Mouse (Mus musculus): Measurements from ENCODE around the gene Duoxa2. TPM values are rescaled to one million over a fixed set of nuclear protein-coding genes. Genes with fewer than 3 reads are reported as not detected.
"Not testable (repeated sequence)": the region's sequence is repeated elsewhere in the genome, so short reads cannot be mapped to it uniquely, and the experiment has no call there.

The Duoxa2 gene
- polyA plus RNA-seq, 1 experiment from 2014 or later, result not detected

- Histone ChIP-seq H3K4me2 (no peak overlapping the region), H3K27me3 (replicated peaks) (peaks cover 8% of the 10 kb centered on the region; the same call in 1 of the 2 replicates), H3K4me1 (replicated peaks) (peaks cover 9% of the 10 kb centered on the region; the same call in 1 of the 2 replicates), H3K4me3 (no peak overlapping the region), H3K27ac (ENCODE audit: poor library complexity, severe bottlenecking) (no peak overlapping the region), H3K9me3 (replicated peaks) (no peaks in the 10 kb centered on the region), H3K9ac (no peak overlapping the region), H3K36me3 (no peaks in the 10 kb centered on the region)
- ATAC-seq (ENCODE audit: insufficient number of reproducible peaks, low FRiP score), result peak; percentile 19; the same call in 1 of the 2 replicates
- 59% methylated on average over 3 of the region's 3 CpGs for WGBS
These were observed 35.5 kb downstream of the Duoxa2 start for GRCm38 (mm10) chr2:122334170-122334569.

GRCm38 (mm10) chr2:122337291-122337690 lies 38.6 kb downstream of the Duoxa2 start:
- Histone ChIP-seq H3K27ac (ENCODE audit: poor library complexity, severe bottlenecking) (no peak overlapping the region), H3K9ac (no peak overlapping the region), H3K4me1 (replicated peaks) (peaks cover 9% of the 10 kb centered on the region; the same call in 1 of the 2 replicates), H3K9me3 (replicated peaks) (no peaks in the 10 kb centered on the region), H3K4me2 (peak overlapping the region; percentile 40), H3K36me3 (no peaks in the 10 kb centered on the region), H3K27me3 (replicated peaks) (peaks cover 8% of the 10 kb centered on the region; the same call in 1 of the 2 replicates), H3K4me3 (no peak overlapping the region)
- no peak for ATAC-seq (ENCODE audit: insufficient number of reproducible peaks, low FRiP score)
- 52% methylated on average over 19 of the region's 21 CpGs for WGBS

GRCm38 (mm10) chr2:122345106-122345893 lies 46.6 kb downstream of the Duoxa2 start:
- no peak for ATAC-seq (ENCODE audit: insufficient number of reproducible peaks, low FRiP score)
- Histone ChIP-seq H3K4me2 (no peak overlapping the region), H3K27ac (ENCODE audit: poor library complexity, severe bottlenecking) (no peak overlapping the region), H3K4me1 (replicated peaks) (peaks cover 18% of the 10 kb centered on the region), H3K9me3 (replicated peaks) (no peaks in the 10 kb centered on the region), H3K27me3 (replicated peaks) (no peaks in the 10 kb centered on the region; the same call in none of the 2 replicates), H3K4me3 (no peak overlapping the region), H3K9ac (no peak overlapping the region), H3K36me3 (no peaks in the 10 kb centered on the region)
- 76% methylated on average over 6 of the region's 6 CpGs for WGBS

GRCm38 (mm10) chr2:122346164-122346563 lies 47.5 kb downstream of the Duoxa2 start:
- H3K4me1 ChIP-seq (replicated peaks), result peaks cover 18% of the 10 kb centered on the region
- not testable (repeated sequence) for H3K27ac ChIP-seq (ENCODE audit: poor library complexity, severe bottlenecking); ATAC-seq (ENCODE audit: insufficient number of reproducible peaks, low FRiP score); H3K4me3 ChIP-seq; H3K4me2 ChIP-seq; H3K9ac ChIP-seq; H3K36me3 ChIP-seq; H3K27me3 ChIP-seq (replicated peaks); H3K9me3 ChIP-seq (replicated peaks)
- 77% methylated on average over 6 of the region's 6 CpGs for WGBS

- Histone ChIP-seq H3K36me3 (no peaks in the 10 kb centered on the region), H3K4me2 (no peak overlapping the region), H3K4me1 (replicated peaks) (peaks cover 22% of the 10 kb centered on the region), H3K9ac (no peak overlapping the region), H3K27ac (ENCODE audit: poor library complexity, severe bottlenecking) (no peak overlapping the region), H3K4me3 (no peak overlapping the region), H3K9me3 (replicated peaks) (no peaks in the 10 kb centered on the region), H3K27me3 (replicated peaks) (no peaks in the 10 kb centered on the region; the same call in none of the 2 replicates)
- no peak for ATAC-seq (ENCODE audit: insufficient number of reproducible peaks, low FRiP score)
- WGBS, result 82% methylated on average over 3 of the region's 3 CpGs
These were observed 48.6 kb downstream of the Duoxa2 start for GRCm38 (mm10) chr2:122347257-122347656.

GRCm38 (mm10) chr2:122348531-122349131 lies 49.9 kb downstream of the Duoxa2 start:
- Histone ChIP-seq H3K4me1 (replicated peaks) (peaks cover 25% of the 10 kb centered on the region), H3K27ac (ENCODE audit: poor library complexity, severe bottlenecking) (peak overlapping the region; percentile 97), H3K9me3 (replicated peaks) (no peaks in the 10 kb centered on the region), H3K4me3 (peak overlapping the region; percentile 70), H3K36me3 (peaks cover 3% of the 10 kb centered on the region), H3K9ac (peak overlapping the region; percentile 88), H3K27me3 (replicated peaks) (no peaks in the 10 kb centered on the region; the same call in none of the 2 replicates), H3K4me2 (peak overlapping the region; percentile 81)
- under 1% methylated on average over 55 of the region's 63 CpGs for WGBS
- ATAC-seq (ENCODE audit: insufficient number of reproducible peaks, low FRiP score), result peak; percentile 91

- 7% methylated on average over 14 of the region's 14 CpGs for WGBS
- Histone ChIP-seq H3K9me3 (replicated peaks) (no peaks in the 10 kb centered on the region), H3K27me3 (replicated peaks) (no peaks in the 10 kb centered on the region; the same call in 1 of the 2 replicates), H3K36me3 (peaks cover 8% of the 10 kb centered on the region), H3K27ac (ENCODE audit: poor library complexity, severe bottlenecking) (peak overlapping the region; percentile 97), H3K9ac (peak overlapping the region; percentile 88), H3K4me1 (replicated peaks) (peaks cover 30% of the 10 kb centered on the region), H3K4me3 (peak overlapping the region; percentile 70), H3K4me2 (peak overlapping the region; percentile 81)
- ATAC-seq (ENCODE audit: insufficient number of reproducible peaks, low FRiP score), result peak; percentile 55; the same call in 1 of the 2 replicates
These were observed 50.6 kb downstream of the Duoxa2 start for GRCm38 (mm10) chr2:122349136-122349785.

GRCm38 (mm10) chr2:122351156-122351930 lies 52.6 kb downstream of the Duoxa2 start:
- Histone ChIP-seq H3K9ac (no peak overlapping the region), H3K4me1 (replicated peaks) (peaks cover 34% of the 10 kb centered on the region), H3K4me3 (no peak overlapping the region), H3K9me3 (replicated peaks) (no peaks in the 10 kb centered on the region), H3K27me3 (replicated peaks) (no peaks in the 10 kb centered on the region; the same call in 1 of the 2 replicates), H3K4me2 (no peak overlapping the region), H3K27ac (ENCODE audit: poor library complexity, severe bottlenecking) (no peak overlapping the region), H3K36me3 (peaks cover 14% of the 10 kb centered on the region)
- no peak for ATAC-seq (ENCODE audit: insufficient number of reproducible peaks, low FRiP score)
- WGBS, result 66% methylated on average over 5 of the region's 5 CpGs

GRCm38 (mm10) chr2:122351931-122352329 lies 53.2 kb downstream of the Duoxa2 start:
- peaks cover 34% of the 10 kb centered on the region for H3K4me1 ChIP-seq (replicated peaks)
- no peak overlapping the region for H3K4me3 ChIP-seq
- H3K9ac ChIP-seq, result no peak overlapping the region
- peaks cover 18% of the 10 kb centered on the region for H3K36me3 ChIP-seq
- H3K4me2 ChIP-seq, result no peak overlapping the region
- no peak overlapping the region for H3K27ac ChIP-seq (ENCODE audit: poor library complexity, severe bottlenecking)
- no peaks in the 10 kb centered on the region for H3K9me3 ChIP-seq (replicated peaks)
- 71% methylated on average over 4 of the region's 4 CpGs for WGBS
- no peaks in the 10 kb centered on the region; the same call in 1 of the 2 replicates for H3K27me3 ChIP-seq (replicated peaks)
- ATAC-seq (ENCODE audit: insufficient number of reproducible peaks, low FRiP score), result no peak
